Comparison of ENCODE assay signal across 8 mouse cellular contexts in the genomic region with DNA sequence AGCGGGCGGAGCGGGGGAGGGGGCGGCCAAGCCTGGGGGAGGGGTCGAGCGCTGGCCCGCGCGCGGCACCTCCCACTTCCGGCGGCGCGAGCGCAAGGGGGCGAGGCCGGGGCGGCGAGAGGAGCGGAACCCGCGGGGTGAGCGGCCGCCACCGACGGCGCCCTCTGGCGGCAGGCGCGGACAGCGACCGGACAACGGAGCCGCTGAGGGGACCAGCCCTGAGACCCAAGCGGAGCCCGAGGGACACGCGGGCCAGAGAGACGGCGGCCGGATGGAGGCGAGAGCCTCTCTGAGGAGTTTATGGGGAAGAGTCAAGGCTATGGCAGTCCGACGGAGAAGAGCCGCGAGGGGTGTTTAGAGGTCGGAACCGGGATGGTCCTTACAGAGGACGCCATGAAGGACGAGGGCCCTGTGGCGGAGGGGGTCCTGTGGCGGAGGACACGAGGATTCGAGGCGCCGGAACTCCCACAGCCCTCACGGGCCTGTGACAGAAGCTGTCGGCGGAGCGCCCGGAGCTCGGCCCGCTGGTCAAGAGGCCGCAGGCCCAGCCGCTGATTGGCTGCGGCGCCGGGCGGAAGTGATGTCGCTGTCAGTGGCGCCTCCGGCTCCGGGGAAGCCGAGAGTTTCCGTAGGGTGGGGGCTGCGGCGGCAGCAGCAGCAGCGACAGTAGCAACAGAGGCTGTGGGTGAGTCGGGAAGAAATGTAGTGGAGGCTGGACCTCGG. TPM values are rescaled to one million over a fixed set of nuclear protein-coding genes. Genes with fewer than 3 reads are reported as not detected.
DNase-seq lines count a peak whose midpoint lies in the region; ATAC-seq and TF ChIP-seq lines count a peak whose summit lies in the region.

A gene (plus strand): TSS at position 143 of the 723 bp plus-strand sequence.
A gene (minus strand): TSS at position 557 of the 723 bp plus-strand sequence.

- H3K4me3 ChIP-seq in embryonic facial prominence, embryonic 13.5 days: peak within 1 kb of the TSS; percentile 86
- H3K4me3 ChIP-seq in limb, embryonic 14.5 days (replicated peaks; ENCODE audit: low read length): peak within 1 kb of the TSS; percentile 98
- H3K4me3 ChIP-seq in midbrain, postnatal 0 days (ENCODE audit: low read depth, low read length): peak within 1 kb of the TSS; percentile 83

- under 1% methylated on average over 80 of the region's 80 CpGs for WGBS in embryonic facial prominence, embryonic 13.5 days
- 5% methylated on average over 69 of the region's 80 CpGs for WGBS in limb, embryonic 14.5 days
- under 1% methylated on average over 74 of the region's 80 CpGs for WGBS in midbrain, postnatal 0 days

- H3K9me3 ChIP-seq in embryonic facial prominence, embryonic 13.5 days: no peaks in the 10 kb centered on the region
- H3K9me3 ChIP-seq in limb, embryonic 14.5 days (ENCODE audit: control insufficient read depth, low read length): no peaks in the 10 kb centered on the region
- H3K9me3 ChIP-seq in midbrain, postnatal 0 days (ENCODE audit: low read length): no peaks in the 10 kb centered on the region

- H3K27ac ChIP-seq in embryonic facial prominence, embryonic 13.5 days: peak within 1 kb of the TSS; percentile 90
- H3K27ac ChIP-seq in limb, embryonic 14.5 days (replicated peaks; ENCODE audit: low read depth, low read length): peak within 1 kb of the TSS; percentile 87
- peak within 1 kb of the TSS; percentile 95 for H3K27ac ChIP-seq in midbrain, postnatal 0 days (ENCODE audit: low read depth, low read length)

- TF ChIP-seq CTCF in midbrain, postnatal 0 days (IDR thresholded peaks at IDR 0.05): peak; percentile 78

- peak; percentile 81 for ATAC-seq in embryonic facial prominence, embryonic 13.5 days (ENCODE audit: insufficient number of reproducible peaks, insufficient read depth, low FRiP score, low TSS enrichment, low read depth)
- peak; percentile 93 for ATAC-seq in limb, embryonic 14.5 days (ENCODE audit: low FRiP score, low read depth)
- ATAC-seq in midbrain, postnatal 0 days (ENCODE audit: low FRiP score): peak; percentile 92

- no peaks in the 10 kb centered on the region for H3K27me3 ChIP-seq in embryonic facial prominence, embryonic 13.5 days
- no peaks in the 10 kb centered on the region for H3K27me3 ChIP-seq in limb, embryonic 14.5 days (ENCODE audit: control insufficient read depth, insufficient read depth, low read length)
- H3K27me3 ChIP-seq in midbrain, postnatal 0 days (ENCODE audit: insufficient read depth, low read length): no peaks in the 10 kb centered on the region

- H3K4me1 ChIP-seq in embryonic facial prominence, embryonic 13.5 days: peaks cover 23% of the 10 kb centered on the region
- peaks cover 16% of the 10 kb centered on the region for H3K4me1 ChIP-seq in limb, embryonic 14.5 days (ENCODE audit: control insufficient read depth, insufficient read depth, low read length)
- H3K4me1 ChIP-seq in midbrain, postnatal 0 days (ENCODE audit: insufficient read depth, low read length): peaks cover 5% of the 10 kb centered on the region

- peak; percentile 62; the same call in 1 of the 2 replicates for TF ChIP-seq POLR2A in limb, embryonic 14.5 days (IDR thresholded peaks at IDR 0.05; ENCODE audit: borderline replicate concordance, extremely low read depth, insufficient read depth, insufficient read length)

- peak within 1 kb of the TSS; percentile 90 for H3K9ac ChIP-seq in embryonic facial prominence, embryonic 13.5 days
- peak within 1 kb of the TSS; percentile 90 for H3K9ac ChIP-seq in limb, embryonic 14.5 days (ENCODE audit: low read depth, low read length, severe bottlenecking)
- H3K9ac ChIP-seq in midbrain, postnatal 0 days (replicated peaks; ENCODE audit: low read length, poor library complexity, severe bottlenecking): peak within 1 kb of the TSS; percentile 98

- H3K4me2 ChIP-seq in embryonic facial prominence, embryonic 13.5 days: peak within 1 kb of the TSS; percentile 80
- peak within 1 kb of the TSS; percentile 73 for H3K4me2 ChIP-seq in limb, embryonic 14.5 days (replicated peaks; ENCODE audit: low read depth, low read length, severe bottlenecking)
- H3K4me2 ChIP-seq in midbrain, postnatal 0 days (ENCODE audit: low read depth, low read length, poor library complexity, severe bottlenecking): peak within 1 kb of the TSS; percentile 79

- peaks cover 47% of the 10 kb centered on the region for H3K36me3 ChIP-seq in embryonic facial prominence, embryonic 13.5 days
- peaks cover 46% of the 10 kb centered on the region for H3K36me3 ChIP-seq in limb, embryonic 14.5 days (ENCODE audit: control insufficient read depth, insufficient read depth, low read length)
- peaks cover 27% of the 10 kb centered on the region for H3K36me3 ChIP-seq in midbrain, postnatal 0 days (ENCODE audit: insufficient read depth, low read length)

- peak; percentile 88 for DNase-seq in 3134 (ENCODE audit: extremely low read depth, insufficient read length, low spot score)
- DNase-seq in adrenal gland, postnatal 36 days: peak; percentile 96 to 97
- peak; percentile 91 for DNase-seq in heart, adult 8-10 months (ENCODE audit: low spot score)
- DNase-seq in kidney, adult 9 months: peak; percentile 92
- peak; percentile 84 for DNase-seq in limb, embryonic 14.5 days (ENCODE audit: low spot score)
- DNase-seq in midbrain, postnatal 0 days (ENCODE audit: low spot score): peak; percentile 93
- peak; percentile 82 to 92 for DNase-seq in spleen, postnatal 14 days (ENCODE audit: low spot score in 2 of 2)

RNA-seq across cellular contexts. Expression of the first gene that starts in this region (rescaled TPM):
- 10 to 100 TPM; 26.9 to 28.6 TPM for total RNA-seq in adrenal gland, postnatal 36 days (2021)
- 22.6 and 23.7 TPM in 2 replicates for polyA plus RNA-seq in embryonic facial prominence, embryonic 13.5 days (2015; fragmentation: Nextera tagmentation; extraction: Ambion mirVana)
- total RNA-seq in heart, adult 8-10 months (2022): 10 to 100 TPM; 12.9 to 15.7 (median 14.6) TPM
- 33.3 and 36.6 TPM in 2 replicates for polyA plus RNA-seq in limb, embryonic 14.5 days (2012; rRNA removed)
- 17.3 and 17.9 TPM in 2 replicates for polyA plus RNA-seq in limb, embryonic 14.5 days (2014; fragmentation: Nextera tagmentation; extraction: Ambion mirVana)
- total RNA-seq in midbrain, postnatal 0 days (2014; rRNA removed): 23.2 and 46.8 TPM in 2 replicates
- 18.2 and 20.2 TPM in 2 replicates for polyA plus RNA-seq in midbrain, postnatal 0 days (2015; fragmentation: Nextera tagmentation; extraction: Ambion mirVana)

RNA-seq across cellular contexts. Expression of the second gene that starts in this region (rescaled TPM):
- total RNA-seq in adrenal gland, postnatal 36 days (2021): 10 to 100 TPM; 42.5 to 46.6 TPM
- 68.8 and 70.4 TPM in 2 replicates for polyA plus RNA-seq in embryonic facial prominence, embryonic 13.5 days (2015; fragmentation: Nextera tagmentation; extraction: Ambion mirVana)
- total RNA-seq in heart, adult 8-10 months (2022): 10 to 100 TPM; 32.6 to 36.7 (median 34.0) TPM
- polyA plus RNA-seq in limb, embryonic 14.5 days (2012; rRNA removed): 27.6 and 31.5 TPM in 2 replicates
- polyA plus RNA-seq in limb, embryonic 14.5 days (2014; fragmentation: Nextera tagmentation; extraction: Ambion mirVana): 55.7 and 57.0 TPM in 2 replicates
- 51.4 and 53.4 TPM in 2 replicates for total RNA-seq in midbrain, postnatal 0 days (2014; rRNA removed)
- 70.5 and 84.6 TPM in 2 replicates for polyA plus RNA-seq in midbrain, postnatal 0 days (2015; fragmentation: Nextera tagmentation; extraction: Ambion mirVana)

Comparison
In these comparisons a context has a peak if more than half of its experiments do, and no peak if none do; other contexts are left out.
1. Peak in every context shown above with its lines: DNase-seq, ATAC-seq, H3K4me3 ChIP-seq and H3K27ac ChIP-seq.